Mouse (Mus musculus): ENCODE results near the gene Stradb. TPM values are rescaled to one million over a fixed set of nuclear protein-coding genes. Genes with fewer than 3 reads are reported as not detected.

Gene Stradb
- 100 to 1,000 TPM; 117 to 129 TPM for total RNA-seq (2021)
- long read RNA-seq, experiment 1, transcript Stradb-201 (12 exons, 2,960 nt), result major isoform, 255 of 287 reads
- long read RNA-seq, experiment 1, transcript Stradb-202 (7 exons, 1,348 nt), result minor isoform, 5 of 287 reads
- long read RNA-seq, experiment 1, partial matches to known transcripts, result 3 of 287 reads
- long read RNA-seq, experiment 1, other reads (novel, unspliced or antisense), result 20 of 287 reads
- long read RNA-seq, experiment 2, transcript Stradb-201 (12 exons, 2,960 nt), result major isoform, 154 of 179 reads
- long read RNA-seq, experiment 2, partial matches to known transcripts, result 9 of 179 reads
- long read RNA-seq, experiment 2, other reads (novel, unspliced or antisense), result 13 of 179 reads

GRCm38 (mm10) chr1:58973366-58974221 is at the start of gene Stradb, which contains the start of gene Trak2:
Stradb (plus strand) TSS chr1:58973522.
Trak2 (minus strand) TSS chr1:58973430.
- DNase-seq (ENCODE audit: low spot score), result peak; percentile 97

DNA sequence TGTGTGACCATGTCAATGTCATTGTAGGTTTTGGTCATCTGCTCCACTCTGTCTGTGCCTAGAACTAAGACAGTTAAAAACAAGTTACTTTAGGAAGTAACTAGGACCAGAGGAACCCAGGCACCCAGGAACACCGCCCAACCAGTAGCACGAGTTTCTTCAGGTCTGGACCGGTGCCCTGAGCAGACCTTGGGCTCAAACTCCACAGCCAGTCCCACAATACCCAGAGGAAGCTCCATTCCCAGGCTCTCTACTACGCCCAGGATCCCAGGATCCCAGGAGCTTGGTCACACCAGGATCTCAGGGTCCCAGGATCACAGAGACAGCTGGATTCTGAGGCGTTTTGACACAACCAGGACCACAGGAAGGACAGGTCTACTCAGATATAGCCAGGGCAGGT is 46.7 kb upstream of the Stradb start:
- no peak for DNase-seq (ENCODE audit: low spot score)

- DNase-seq (ENCODE audit: low spot score), result no peak
Observed at GRCm38 (mm10) chr1:58936746-58937605, 36.3 kb upstream of the Stradb start.

DNA sequence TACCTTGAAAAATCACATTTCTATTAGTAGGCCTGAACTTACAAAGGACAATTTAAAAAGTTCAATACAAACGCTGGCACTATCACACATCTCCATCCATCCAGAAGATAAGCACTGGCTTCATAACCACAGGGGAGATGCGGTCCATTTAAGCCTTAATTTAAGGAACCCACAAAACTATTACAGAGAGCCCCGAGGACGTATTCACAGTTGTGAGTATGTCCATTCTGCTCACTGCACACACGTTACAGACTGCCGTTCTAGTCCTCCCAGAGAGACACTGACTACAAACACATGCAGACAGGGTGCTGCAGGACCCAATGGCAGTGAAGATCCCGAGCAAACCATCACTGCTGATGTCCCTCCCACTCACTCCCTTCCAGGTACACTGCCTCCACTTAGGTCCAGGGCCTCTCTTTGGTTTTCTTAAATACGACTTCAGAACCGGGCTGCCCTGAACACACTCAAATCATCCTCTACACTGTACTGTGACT is 35.7 kb upstream of the Stradb start:
- DNase-seq (ENCODE audit: low spot score), result no peak

- no peak for DNase-seq (ENCODE audit: low spot score)
Observed at GRCm38 (mm10) chr1:58945523-58945922, 27.8 kb upstream of the Stradb start.

DNA sequence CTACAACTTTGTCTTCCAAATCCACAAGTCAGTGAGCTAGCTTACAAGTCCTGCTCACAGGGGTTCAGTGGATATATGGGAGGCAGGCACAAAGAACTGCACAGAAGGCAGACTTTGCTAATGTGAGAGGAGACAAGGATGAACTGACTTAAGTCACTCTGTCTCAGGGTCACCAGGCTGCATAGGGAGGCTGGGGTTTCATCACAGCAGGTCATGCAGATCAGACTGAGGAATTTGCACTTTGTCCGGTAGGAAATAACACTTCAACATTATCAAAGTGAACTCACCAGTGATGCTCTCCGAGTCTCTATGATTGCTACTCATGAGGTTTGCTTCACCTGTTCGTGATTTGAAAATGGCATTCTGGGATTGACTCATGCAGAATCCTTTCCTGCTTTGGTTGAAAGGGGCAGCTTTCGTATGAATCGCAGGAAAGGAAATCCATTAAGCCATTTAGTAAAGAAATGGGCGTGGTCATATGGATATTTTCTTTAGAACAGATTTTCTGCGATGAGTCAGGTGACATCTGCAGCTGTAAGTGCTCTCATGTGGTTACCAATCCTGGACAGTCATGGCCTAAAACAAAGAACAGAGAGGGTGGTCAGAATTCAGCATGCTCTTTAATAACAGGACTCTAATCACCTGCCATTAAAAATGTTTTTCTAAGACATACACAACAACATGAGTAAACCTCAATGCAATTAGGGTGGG is 27.2 kb upstream of the Stradb start:
- DNase-seq (ENCODE audit: low spot score), result no peak

DNA sequence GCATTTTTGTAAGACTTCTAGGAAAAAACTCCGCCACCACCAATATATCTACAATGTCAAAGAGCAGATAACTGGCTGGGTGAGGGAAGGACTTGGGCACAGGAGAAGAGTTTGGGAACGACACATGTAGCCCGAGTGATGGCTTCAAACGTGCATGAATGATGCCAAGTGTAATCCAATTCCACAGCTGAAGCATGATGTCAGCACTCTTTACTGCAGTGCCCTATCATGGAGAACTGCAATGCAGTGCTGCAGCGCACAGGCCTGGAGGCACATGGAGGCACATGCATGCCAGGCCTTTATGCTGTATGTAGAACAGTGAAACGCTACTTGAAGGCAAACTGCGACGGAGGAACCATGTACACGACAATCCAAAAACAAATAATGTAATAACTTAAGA is 26.6 kb upstream of the Stradb start:
- no peak for DNase-seq (ENCODE audit: low spot score)

DNA sequence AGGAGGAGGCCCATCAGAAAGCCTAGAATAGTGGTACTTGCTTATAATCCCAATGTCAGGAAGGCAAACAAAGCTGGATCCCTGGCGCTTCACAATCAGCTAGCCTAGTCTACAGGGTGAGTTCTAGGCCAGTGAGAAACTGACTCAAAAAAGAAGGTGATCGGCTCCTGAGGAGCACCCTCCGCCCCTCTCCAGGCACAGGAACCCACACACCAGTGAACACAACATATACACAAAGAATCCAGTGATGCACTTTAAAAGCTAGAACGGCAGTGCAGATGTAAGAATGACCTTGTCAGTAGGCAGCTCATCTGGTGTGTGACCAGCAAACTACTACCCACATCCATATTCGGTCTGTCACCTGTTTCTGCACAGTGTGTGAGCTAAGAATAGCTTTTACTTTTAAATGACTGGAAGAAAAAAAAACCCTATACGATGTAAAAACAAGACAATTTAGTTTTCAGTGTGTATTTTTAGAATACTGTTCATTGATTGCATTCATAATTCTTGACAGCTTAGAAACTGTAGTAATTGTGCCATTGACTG is 23.7 kb upstream of the Stradb start:
- DNase-seq (ENCODE audit: low spot score), result no peak

DNA sequence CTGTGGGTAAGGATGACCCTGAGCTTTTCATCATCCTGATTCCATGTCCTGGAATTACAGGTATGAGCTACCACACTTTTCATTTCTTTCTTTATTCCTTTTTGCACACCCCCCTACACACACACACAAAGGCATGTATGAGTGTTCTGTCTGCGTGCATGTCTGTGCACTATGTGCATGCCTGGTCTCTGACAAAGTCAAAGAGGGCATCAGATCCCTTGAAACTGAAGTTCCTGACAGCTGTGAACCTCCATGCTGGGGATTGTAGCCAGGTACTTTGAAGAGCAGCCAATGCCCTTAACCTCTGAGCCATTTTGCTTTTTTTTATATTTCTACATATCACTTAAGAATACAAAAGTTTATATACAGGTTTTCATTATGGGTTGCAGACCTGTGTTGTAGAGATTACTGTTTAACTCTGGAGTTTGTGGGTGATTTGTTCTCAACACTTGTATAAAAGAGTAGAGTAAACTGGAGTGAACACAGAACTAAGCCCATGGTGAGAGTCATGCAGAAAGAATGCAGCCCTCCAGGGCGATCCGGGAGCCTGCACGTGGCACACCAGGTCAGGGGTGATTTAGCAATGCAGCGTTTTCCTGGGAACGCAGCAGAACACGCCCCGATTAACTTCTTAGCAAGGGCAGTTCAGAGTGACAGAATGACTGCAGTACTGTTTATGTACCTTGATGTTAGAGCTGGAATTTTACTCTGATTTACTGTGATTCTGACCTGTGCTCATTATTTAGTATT is 22.2 kb upstream of the Stradb start:
- DNase-seq (ENCODE audit: low spot score), result peak; percentile 58

DNA sequence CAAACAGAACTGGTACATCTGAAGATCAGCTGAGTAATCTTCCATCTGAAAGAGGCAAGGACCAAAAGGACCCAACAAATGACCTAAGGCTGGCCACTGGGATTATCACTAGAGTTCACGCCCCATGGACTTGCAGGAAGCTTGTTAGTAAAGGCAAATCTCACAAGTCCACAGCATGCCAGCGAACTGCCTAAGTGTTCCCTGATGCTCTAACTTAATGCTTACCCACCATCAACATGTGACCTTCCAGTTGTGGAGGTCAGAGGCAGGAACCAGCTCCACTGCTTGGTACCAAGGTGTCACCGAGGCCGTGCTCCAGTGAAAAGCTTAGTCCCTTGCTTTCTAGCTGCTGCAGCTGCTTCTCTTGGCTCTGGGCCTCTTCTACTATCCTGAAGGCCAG is 21.5 kb upstream of the Stradb start:
- DNase-seq (ENCODE audit: low spot score), result no peak

DNA sequence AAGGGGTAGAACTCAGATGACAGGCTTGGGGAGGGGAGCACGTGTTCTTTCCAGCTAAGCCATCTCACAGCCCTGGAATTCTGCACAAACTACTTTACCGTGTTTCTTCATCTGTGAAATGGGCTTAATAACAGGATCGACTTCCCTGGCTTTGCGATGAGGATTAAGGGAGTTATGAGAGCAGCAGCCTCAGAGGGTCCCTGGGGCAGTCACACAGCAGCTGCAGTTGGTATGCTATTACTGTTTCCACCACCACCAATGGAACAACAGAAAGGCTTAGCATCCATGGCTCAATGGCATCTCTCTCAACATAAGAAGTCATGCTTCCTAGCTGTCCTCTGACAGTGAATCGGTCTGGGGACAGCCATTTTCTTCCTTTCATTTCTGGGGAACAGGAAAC is 20.8 kb upstream of the Stradb start:
- DNase-seq (ENCODE audit: low spot score), result no peak

- DNase-seq (ENCODE audit: low spot score), result no peak
Observed at GRCm38 (mm10) chr1:58952997-58953396, 20.3 kb upstream of the Stradb start.

- no peak for DNase-seq (ENCODE audit: low spot score)
Observed at GRCm38 (mm10) chr1:58953686-58954434, 19.5 kb upstream of the Stradb start.

DNA sequence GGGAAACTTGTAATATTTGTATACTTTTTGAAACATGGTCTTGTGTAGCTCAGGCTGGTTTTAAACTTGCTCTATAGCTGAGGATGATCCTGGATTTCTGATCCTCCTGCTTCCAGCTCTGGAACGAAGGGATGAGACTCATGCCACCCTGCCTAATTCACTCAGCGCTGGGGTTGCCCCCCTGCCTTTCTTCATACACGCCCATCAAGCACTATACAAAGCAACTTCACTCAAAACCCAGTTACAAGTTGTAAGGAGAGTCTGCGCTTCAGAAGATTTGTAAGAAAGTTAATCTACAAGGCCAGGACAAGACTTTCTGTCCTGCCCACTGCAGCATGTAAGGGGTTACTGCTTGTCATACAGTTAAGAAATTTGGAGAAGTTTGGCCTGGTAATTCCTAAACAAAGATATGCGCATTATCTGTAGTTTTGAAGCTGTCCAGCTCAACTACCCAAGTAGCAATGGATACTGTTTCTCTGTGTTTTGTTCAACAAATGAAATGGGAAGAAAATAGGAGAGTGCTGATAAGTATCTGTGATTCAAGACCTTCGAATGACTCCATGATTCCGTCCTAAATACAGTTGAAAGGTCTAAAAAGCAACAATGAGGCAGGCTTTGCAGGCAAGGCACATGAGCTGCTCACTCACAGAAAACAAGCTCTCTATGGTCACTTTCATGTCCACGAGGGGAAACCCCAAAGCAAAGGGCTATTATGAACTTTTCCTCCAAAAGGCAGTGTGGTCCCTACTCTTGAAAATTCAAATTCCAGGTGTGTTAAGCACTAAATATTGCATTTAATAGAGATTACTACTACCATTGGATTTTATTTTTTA is 18.5 kb upstream of the Stradb start:
- no peak for DNase-seq (ENCODE audit: low spot score)

DNA sequence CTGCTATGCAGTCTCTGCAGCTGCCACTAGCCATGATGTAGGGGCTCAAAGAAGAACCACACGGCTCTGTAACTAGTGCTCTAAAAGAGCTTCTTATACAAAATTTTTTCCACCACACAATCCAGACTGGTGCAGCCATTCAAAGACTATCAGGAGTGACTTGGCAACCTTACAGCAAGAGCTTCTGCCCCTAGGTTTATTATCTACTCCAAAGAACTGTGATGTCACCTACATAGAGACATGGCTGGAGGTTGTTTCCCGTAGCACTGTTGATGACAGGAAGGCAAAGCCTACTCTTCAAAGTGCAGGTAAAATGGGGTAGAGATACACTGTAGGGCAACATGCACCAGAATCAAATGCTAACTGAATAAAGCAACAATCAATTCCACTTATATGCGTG is 17.6 kb upstream of the Stradb start:
- DNase-seq (ENCODE audit: low spot score), result no peak

DNA sequence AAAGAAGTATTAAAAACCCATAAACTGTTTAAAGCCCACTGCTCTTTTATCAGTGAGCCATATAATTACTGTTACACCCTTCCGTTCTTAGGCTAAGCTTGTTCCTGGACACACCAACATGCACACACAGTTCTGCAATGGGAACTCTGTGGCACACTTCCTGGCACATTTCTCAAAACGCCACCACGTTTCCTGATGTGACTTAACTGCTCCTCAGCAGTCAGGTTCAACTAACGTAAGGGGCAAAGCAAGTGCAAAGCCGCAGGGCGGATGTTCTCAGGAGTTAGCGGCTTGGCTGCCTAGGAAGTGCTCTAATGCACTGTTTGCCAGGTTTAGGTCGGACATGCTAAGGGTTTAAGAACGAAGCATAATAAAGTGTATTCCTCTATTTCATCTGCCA is 17.1 kb upstream of the Stradb start:
- no peak for DNase-seq (ENCODE audit: low spot score)

- DNase-seq (ENCODE audit: low spot score), result peak; percentile 74
Observed at GRCm38 (mm10) chr1:58957931-58958330, 15.4 kb upstream of the Stradb start.

All from gastrocnemius, adult 18-20 months (tissue).